Mouse (Mus musculus): ENCODE data around the gene Kifc3.

GRCm38 (mm10) chr8:95075504-95075903 is 127.1 kb downstream of the Kifc3 start:
- no peak for TF ChIP-seq CTCF (IDR thresholded peaks at IDR 0.05; ENCODE audit: borderline replicate concordance, insufficient read depth, low read length)
- TF ChIP-seq POLR2A (IDR thresholded peaks at IDR 0.05; ENCODE audit: low read depth, low read length), result no peak
